Mouse (Mus musculus) midbrain, postnatal 0 days (tissue): Measurements from ENCODE around the gene Mtg2. TPM values are rescaled to one million over a fixed set of nuclear protein-coding genes. Genes with fewer than 3 reads are reported as not detected.

Experiments
- ATAC-seq: fragments of 200-750 bp; cut with Nextera tagmentation; 2 replicates; pipeline ENCODE4 v1.8.0; 2017; ENCODE audit warnings: moderate number of reproducible peaks, mild to moderate bottlenecking, moderate TSS enrichment, moderate library complexity; ENCODE audit not compliant: low FRiP score
- DNase-seq: peaks from one replicate; pipeline ENCODE4 v3.0.0-alpha.2; 2015; ENCODE audit warnings: low spot score
- H3K27ac ChIP-seq: fragments of 300-500 bp; sonication (generic); 2 replicates; pipeline ENCODE4 v1.5.1; 2014; ENCODE audit warnings: low read depth, mild to moderate bottlenecking, low read length, mixed read lengths
- H3K27me3 ChIP-seq: fragments of 300-500 bp; sonication (generic); 2 replicates; pipeline ENCODE4 v1.6.1; 2014; ENCODE audit warnings: low read length, control low read depth, mixed read lengths; ENCODE audit not compliant: insufficient read depth
- H3K36me3 ChIP-seq: fragments of 300-500 bp; sonication (generic); 2 replicates; pipeline ENCODE4 v1.6.1; 2014; ENCODE audit warnings: low read length, control low read depth, mixed read lengths; ENCODE audit not compliant: insufficient read depth
- H3K4me1 ChIP-seq: fragments of 300-500 bp; sonication (generic); 2 replicates; pipeline ENCODE4 v1.6.1; 2014; ENCODE audit warnings: mild to moderate bottlenecking, control low read depth, antibody characterized with exemption, low read length, mixed read lengths; ENCODE audit not compliant: insufficient read depth
- H3K4me2 ChIP-seq: fragments of 300-500 bp; sonication (generic); 2 replicates; pipeline ENCODE4 v1.6.1; 2014; ENCODE audit warnings: low read depth, mild to moderate bottlenecking, low read length, mixed read lengths; ENCODE audit not compliant: poor library complexity, severe bottlenecking
- H3K4me3 ChIP-seq: fragments of 300-500 bp; sonication (generic); 2 replicates; pipeline ENCODE4 v1.5.1; 2014; ENCODE audit warnings: low read depth, mild to moderate bottlenecking, low read length, moderate library complexity
- H3K9ac ChIP-seq: fragments of 300-500 bp; sonication (generic); replicated peaks from 2 replicates; pipeline ENCODE4 v1.6.1; 2014; ENCODE audit warnings: mild to moderate bottlenecking, low read length, moderate library complexity, mixed read lengths; ENCODE audit not compliant: poor library complexity, severe bottlenecking
- H3K9me3 ChIP-seq: fragments of 300-500 bp; sonication (generic); 2 replicates; pipeline ENCODE4 v1.6.1; 2016; ENCODE audit warnings: low read length, control low read depth
- CTCF ChIP-seq: IDR thresholded peaks from 2 replicates; pipeline ENCODE4 v1.5.1; 2016; ENCODE audit warnings: antibody characterized with exemption, mild to moderate bottlenecking
- WGBS: fragments of 180-500 bp; shearing (Covaris S2); extraction: QIAGEN DNeasy Blood & Tissue Kit; methylation state at CpG from one replicate; pipeline ENCODE4 v1.1.7; 2014; 5-methylcytosine and 5-hydroxymethylcytosine counted together
- polyA plus RNA-seq: library from polyadenylated mRNA; unstranded; fragments of >200 nt; fragmentation: Nextera tagmentation; extraction: Ambion mirVana; gene quantifications from 2 replicates; pipeline ENCODE4 v1.2.1, GENCODE M21; 2015
- total RNA-seq: library from RNA; depleted of rRNA; stranded (reverse); fragments of >200 nt; gene quantifications from 2 replicates; pipeline ENCODE4 v1.2.3, GENCODE M21; 2014

Gene Mtg2
- total and polyA plus RNA-seq, 2 experiments from 2014 or later: 18.0 to 27.3 TPM

GRCm38 (mm10) chr2:180083063-180083462 lies 12.7 kb downstream of the Mtg2 start:
- no peak for ATAC-seq

GRCm38 (mm10) chr2:180084565-180084964 lies 14.2 kb downstream of the Mtg2 start:
- Histone ChIP-seq H3K27me3 (no peaks in the 10 kb centered on the region), H3K36me3 (peaks cover 24% of the 10 kb centered on the region), H3K4me1 (no peaks in the 10 kb centered on the region), H3K9me3 (no peaks in the 10 kb centered on the region), H3K9ac (no peak overlapping the region), H3K27ac (no peak overlapping the region), H3K4me2 (no peak overlapping the region), H3K4me3 (no peak overlapping the region)
- WGBS: 43% methylated on average over 3 of the region's 3 CpGs
- TF ChIP-seq CTCF: no peak
- ATAC-seq: no peak
- no peak for DNase-seq

More at GRCm38 (mm10) chr2:180083063-180083462, 12.7 kb downstream of the Mtg2 start:
- WGBS: 89% methylated on average over 10 of the region's 10 CpGs
- no peak for TF ChIP-seq CTCF
- Histone ChIP-seq H3K27ac (no peak overlapping the region), H3K4me2 (no peak overlapping the region), H3K27me3 (no peaks in the 10 kb centered on the region), H3K4me3 (no peak overlapping the region), H3K4me1 (no peaks in the 10 kb centered on the region), H3K9me3 (no peaks in the 10 kb centered on the region), H3K9ac (no peak overlapping the region), H3K36me3 (peaks cover 29% of the 10 kb centered on the region)
- no peak for DNase-seq

- Histone ChIP-seq H3K36me3 (peaks cover 24% of the 10 kb centered on the region), H3K9me3 (no peaks in the 10 kb centered on the region), H3K27ac (no peak overlapping the region), H3K4me1 (no peaks in the 10 kb centered on the region), H3K9ac (no peak overlapping the region), H3K4me2 (no peak overlapping the region), H3K27me3 (no peaks in the 10 kb centered on the region), H3K4me3 (no peak overlapping the region)
- DNase-seq: peak; percentile 30
- 71% methylated on average over 16 of the region's 16 CpGs for WGBS
- ATAC-seq: 0 out of 2 replicates have a peak, but pooled peaks have one; percentile 15
- TF ChIP-seq CTCF: no peak
Observed at GRCm38 (mm10) chr2:180085926-180086636, 15.7 kb downstream of the Mtg2 start.

- ATAC-seq (no peak), DNase-seq (no peak)
- Histone ChIP-seq H3K4me3 (no peak overlapping the region), H3K27me3 (no peaks in the 10 kb centered on the region), H3K4me2 (no peak overlapping the region), H3K9me3 (no peaks in the 10 kb centered on the region), H3K36me3 (peaks cover 24% of the 10 kb centered on the region), H3K27ac (no peak overlapping the region), H3K4me1 (no peaks in the 10 kb centered on the region), H3K9ac (no peak overlapping the region)
- 90% methylated on average over 5 of the region's 5 CpGs for WGBS
- no peak for TF ChIP-seq CTCF
Observed at GRCm38 (mm10) chr2:180086637-180087027, 16.2 kb downstream of the Mtg2 start.

- ATAC-seq (no peak), DNase-seq (no peak)
- H3K4me1 ChIP-seq: no peaks in the 10 kb centered on the region
- H3K4me2 ChIP-seq: no peak overlapping the region
- H3K9me3 ChIP-seq: no peaks in the 10 kb centered on the region
- peak; percentile 50 for TF ChIP-seq CTCF
- 92% methylated on average over 4 of the region's 4 CpGs for WGBS
- no peak overlapping the region for H3K27ac ChIP-seq
- no peak overlapping the region for H3K4me3 ChIP-seq
- H3K9ac ChIP-seq: no peak overlapping the region
- peaks cover 19% of the 10 kb centered on the region for H3K36me3 ChIP-seq
- H3K27me3 ChIP-seq: no peaks in the 10 kb centered on the region
Observed at GRCm38 (mm10) chr2:180087472-180087871, 17.1 kb downstream of the Mtg2 start.

- Histone ChIP-seq H3K36me3 (peaks cover 7% of the 10 kb centered on the region; the same call in 1 of the 2 replicates), H3K4me1 (no peaks in the 10 kb centered on the region), H3K9ac (no peak overlapping the region), H3K4me3 (no peak overlapping the region), H3K27ac (no peak overlapping the region), H3K27me3 (no peaks in the 10 kb centered on the region), H3K9me3 (no peaks in the 10 kb centered on the region), H3K4me2 (no peak overlapping the region)
- TF ChIP-seq CTCF: no peak
- ATAC-seq (no peak), DNase-seq (no peak)
- 73% methylated on average over 11 of the region's 11 CpGs for WGBS
Observed at GRCm38 (mm10) chr2:180090285-180090684, 19.9 kb downstream of the Mtg2 start.
